Mouse (Mus musculus) forebrain, embryonic 13.5 days (tissue): ENCODE measurements at regions not wholly inside any gene's neighbourhood (a gene's known extent, or its start where the extent isn't known, plus 50 kb on each side); places are given as distances from the start of the nearest gene placed in this dataset.

Experiments used
- ATAC-seq: fragments of 200-750 bp; cut with Nextera tagmentation; 2 replicates; pipeline ENCODE4 v1.8.0; 2017
- H3K27ac ChIP-seq: fragments of 300-500 bp; sonication (generic); 2 replicates; pipeline ENCODE4 v1.5.1; 2015; ENCODE audit warnings: inconsistent platforms, mild to moderate bottlenecking, moderate library complexity
- H3K27me3 ChIP-seq: fragments of 300-500 bp; sonication (generic); 2 replicates; pipeline ENCODE4 v1.6.1; 2015; ENCODE audit warnings: mild to moderate bottlenecking, inconsistent platforms
- H3K36me3 ChIP-seq: fragments of 300-500 bp; sonication (generic); 2 replicates; pipeline ENCODE4 v1.6.1; 2015; ENCODE audit warnings: mild to moderate bottlenecking, inconsistent platforms; ENCODE audit not compliant: poor library complexity, severe bottlenecking
- H3K4me1 ChIP-seq: fragments of 300-500 bp; sonication (generic); 2 replicates; pipeline ENCODE4 v1.6.1; 2015; ENCODE audit warnings: inconsistent platforms
- H3K4me2 ChIP-seq: fragments of 300-500 bp; sonication (generic); 2 replicates; pipeline ENCODE4 v1.6.1; 2015; ENCODE audit warnings: inconsistent platforms, mild to moderate bottlenecking, moderate library complexity
- H3K4me3 ChIP-seq: fragments of 300-500 bp; sonication (generic); 2 replicates; pipeline ENCODE4 v1.5.1; 2015; ENCODE audit warnings: mild to moderate bottlenecking, inconsistent platforms
- H3K9ac ChIP-seq: fragments of 300-500 bp; sonication (generic); 2 replicates; pipeline ENCODE4 v1.6.1; 2015; ENCODE audit warnings: mild to moderate bottlenecking, inconsistent platforms
- H3K9me3 ChIP-seq: fragments of 300-500 bp; sonication (generic); replicated peaks from 2 replicates; pipeline ENCODE4 v1.6.1; 2016; ENCODE audit warnings: inconsistent platforms
- WGBS: fragments of 180-500 bp; shearing (Covaris S2); methylation state at CpG from one replicate; pipeline ENCODE4 v1.1.7; 2015; 5-methylcytosine and 5-hydroxymethylcytosine counted together

DNA sequence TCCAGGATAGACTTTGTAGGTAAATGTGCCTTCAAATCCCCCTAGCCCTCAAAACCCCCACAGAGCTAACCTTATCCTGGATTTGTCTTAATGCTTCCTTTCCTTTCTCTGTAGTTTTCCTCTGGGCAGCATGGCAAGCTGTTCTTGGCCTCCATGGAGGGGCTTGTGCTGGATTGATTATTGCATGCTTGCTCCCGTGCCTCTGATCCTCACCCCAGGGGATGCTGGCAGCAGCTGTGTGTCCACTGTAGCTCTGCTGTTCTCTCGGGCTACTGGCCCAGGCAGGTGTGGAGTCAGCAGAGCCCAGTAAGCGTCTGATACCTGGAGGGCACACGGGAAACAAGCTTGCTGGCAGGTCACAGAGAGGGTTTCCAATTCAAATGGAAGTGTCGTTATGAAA is 68.2 kb upstream of the Gm11983 start:
- no peak overlapping the region for H3K9ac ChIP-seq
- H3K4me2 ChIP-seq, result no peak overlapping the region
- H3K36me3 ChIP-seq, result no peaks in the 10 kb centered on the region
- H3K9me3 ChIP-seq, result no peaks in the 10 kb centered on the region
- WGBS, result 44% methylated on average over 5 of the region's 5 CpGs
- no peak overlapping the region for H3K27ac ChIP-seq
- H3K4me1 ChIP-seq, result peaks cover 7% of the 10 kb centered on the region
- H3K27me3 ChIP-seq, result no peaks in the 10 kb centered on the region
- no peak for ATAC-seq
- no peak overlapping the region for H3K4me3 ChIP-seq

DNA sequence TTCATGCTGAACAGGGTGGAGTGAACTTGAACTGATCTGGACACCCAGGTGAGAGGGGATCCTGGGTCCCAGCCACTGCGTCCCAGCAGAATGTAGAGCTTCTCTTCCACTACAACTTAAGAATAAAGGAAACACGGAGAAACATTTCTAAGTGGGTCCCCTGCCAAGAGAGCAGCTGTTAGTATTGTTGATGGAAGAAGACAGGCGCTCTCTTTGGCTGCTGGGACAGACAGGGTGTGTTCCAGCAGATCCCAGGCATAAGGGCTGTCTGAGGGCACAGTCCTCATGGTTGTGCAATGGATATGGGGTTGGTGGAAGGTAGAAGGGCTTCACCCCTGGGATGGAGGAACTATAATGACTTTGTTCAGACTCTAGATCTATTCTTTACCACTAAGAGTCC is 65.5 kb upstream of the Gm11983 start:
- Histone ChIP-seq H3K27ac (no peak overlapping the region), H3K4me2 (no peak overlapping the region), H3K9ac (no peak overlapping the region), H3K4me3 (no peak overlapping the region), H3K36me3 (no peaks in the 10 kb centered on the region), H3K4me1 (peaks cover 16% of the 10 kb centered on the region), H3K9me3 (no peaks in the 10 kb centered on the region), H3K27me3 (no peaks in the 10 kb centered on the region)
- WGBS, result 80% methylated on average over 3 of the region's 3 CpGs
- no peak for ATAC-seq

DNA sequence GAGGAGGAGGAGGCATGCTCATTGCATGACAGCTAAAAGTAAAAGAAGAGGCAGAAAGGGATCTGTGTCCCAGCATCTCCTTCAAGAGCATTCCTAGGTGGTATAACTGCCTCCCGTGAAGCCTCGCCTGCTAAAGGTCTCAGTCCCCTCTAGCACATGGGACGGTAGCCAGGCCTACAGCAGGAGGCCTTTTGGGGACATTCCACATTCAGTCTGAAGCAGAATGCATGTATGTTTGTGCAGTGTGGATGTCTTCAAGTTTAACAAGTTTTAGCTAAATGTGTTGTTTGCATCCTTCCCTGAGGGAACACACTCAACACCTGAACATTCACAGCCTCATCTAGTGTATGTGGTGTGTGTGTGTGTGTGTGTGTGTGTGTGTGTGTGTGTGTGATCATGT is 64.8 kb upstream of the Gm11983 start:
- no peak for ATAC-seq
- no peak overlapping the region for H3K4me2 ChIP-seq
- H3K9ac ChIP-seq, result no peak overlapping the region
- no peaks in the 10 kb centered on the region for H3K27me3 ChIP-seq
- H3K27ac ChIP-seq, result no peak overlapping the region
- WGBS, result 76% methylated on average over 3 of the region's 3 CpGs
- H3K9me3 ChIP-seq, result no peaks in the 10 kb centered on the region
- no peak overlapping the region for H3K4me3 ChIP-seq
- peaks cover 16% of the 10 kb centered on the region for H3K4me1 ChIP-seq
- no peaks in the 10 kb centered on the region for H3K36me3 ChIP-seq

DNA sequence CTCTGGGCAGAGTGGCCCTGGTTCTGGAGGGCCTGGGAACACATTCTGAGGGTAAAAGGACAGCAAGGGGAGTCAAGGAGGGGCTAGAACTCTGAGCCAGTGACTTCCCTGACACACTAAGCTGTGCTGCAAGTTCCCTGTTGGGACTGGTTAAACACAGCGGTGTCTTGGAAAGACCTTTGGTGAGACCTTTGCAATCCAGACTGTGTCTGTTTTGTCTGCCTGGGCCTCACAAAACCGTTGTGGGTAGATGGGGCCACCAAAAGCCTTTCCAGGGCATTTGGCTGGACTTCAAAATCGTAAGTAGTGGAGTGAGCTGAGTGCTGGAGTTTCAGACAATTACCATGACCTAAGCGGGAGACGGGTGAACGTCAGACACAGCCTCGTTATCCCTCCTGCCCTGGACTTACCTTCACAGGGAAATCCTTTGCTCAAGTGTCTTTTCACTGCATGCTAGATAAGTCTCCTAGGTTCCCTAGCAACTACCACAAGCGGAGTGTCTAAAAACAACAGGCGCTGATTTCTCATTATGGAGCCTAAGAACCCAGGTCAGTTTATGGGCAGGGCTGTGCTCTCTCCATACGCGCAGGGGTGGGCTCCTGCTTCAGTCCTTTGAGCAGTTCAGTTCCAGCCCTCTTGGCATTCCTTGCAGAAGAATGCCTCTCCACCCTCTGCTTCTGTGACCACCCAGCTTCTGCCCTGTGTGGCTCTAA is 63.5 kb upstream of the Gm11983 start:
- Histone ChIP-seq H3K27me3 (no peaks in the 10 kb centered on the region), H3K36me3 (no peaks in the 10 kb centered on the region), H3K4me2 (peak overlapping the region; percentile 12; the same call in 1 of the 2 replicates), H3K4me1 (peaks cover 16% of the 10 kb centered on the region), H3K27ac (peak overlapping the region; percentile 31; the same call in 1 of the 2 replicates), H3K4me3 (no peak overlapping the region), H3K9me3 (no peaks in the 10 kb centered on the region), H3K9ac (0 out of 2 replicates have a peak overlapping the region, but pooled peaks have one; percentile 8)
- ATAC-seq, result peak; percentile 40
- WGBS, result 17% methylated on average over 11 of the region's 11 CpGs

DNA sequence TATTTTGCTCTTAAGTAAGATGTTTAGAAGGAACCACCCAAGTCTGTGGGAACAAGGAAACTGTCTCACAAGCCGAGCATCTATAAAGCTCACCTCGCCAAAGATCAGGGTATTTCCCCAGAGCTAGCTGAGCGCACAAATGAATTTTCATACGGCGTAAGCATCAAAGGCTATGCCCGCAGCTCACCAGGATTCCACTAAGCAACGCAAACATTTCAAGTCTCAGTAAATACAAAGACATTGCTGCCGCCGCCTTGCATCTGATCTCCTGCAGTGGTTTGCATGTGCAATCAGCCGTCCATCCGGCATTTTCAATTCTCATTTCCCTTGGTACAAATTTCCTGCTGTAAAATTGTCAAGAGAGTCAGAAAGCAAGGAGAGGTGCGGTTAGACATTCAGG is 62.9 kb upstream of the Gm11983 start:
- Histone ChIP-seq H3K9ac (0 out of 2 replicates have a peak overlapping the region, but pooled peaks have one; percentile 8), H3K4me3 (no peak overlapping the region), H3K4me2 (peak overlapping the region; percentile 12; the same call in 1 of the 2 replicates), H3K27ac (0 out of 2 replicates have a peak overlapping the region, but pooled peaks have one; percentile 31), H3K9me3 (no peaks in the 10 kb centered on the region), H3K4me1 (peaks cover 16% of the 10 kb centered on the region), H3K36me3 (no peaks in the 10 kb centered on the region), H3K27me3 (no peaks in the 10 kb centered on the region)
- ATAC-seq, result no peak
- 13% methylated on average over 12 of the region's 12 CpGs for WGBS

DNA sequence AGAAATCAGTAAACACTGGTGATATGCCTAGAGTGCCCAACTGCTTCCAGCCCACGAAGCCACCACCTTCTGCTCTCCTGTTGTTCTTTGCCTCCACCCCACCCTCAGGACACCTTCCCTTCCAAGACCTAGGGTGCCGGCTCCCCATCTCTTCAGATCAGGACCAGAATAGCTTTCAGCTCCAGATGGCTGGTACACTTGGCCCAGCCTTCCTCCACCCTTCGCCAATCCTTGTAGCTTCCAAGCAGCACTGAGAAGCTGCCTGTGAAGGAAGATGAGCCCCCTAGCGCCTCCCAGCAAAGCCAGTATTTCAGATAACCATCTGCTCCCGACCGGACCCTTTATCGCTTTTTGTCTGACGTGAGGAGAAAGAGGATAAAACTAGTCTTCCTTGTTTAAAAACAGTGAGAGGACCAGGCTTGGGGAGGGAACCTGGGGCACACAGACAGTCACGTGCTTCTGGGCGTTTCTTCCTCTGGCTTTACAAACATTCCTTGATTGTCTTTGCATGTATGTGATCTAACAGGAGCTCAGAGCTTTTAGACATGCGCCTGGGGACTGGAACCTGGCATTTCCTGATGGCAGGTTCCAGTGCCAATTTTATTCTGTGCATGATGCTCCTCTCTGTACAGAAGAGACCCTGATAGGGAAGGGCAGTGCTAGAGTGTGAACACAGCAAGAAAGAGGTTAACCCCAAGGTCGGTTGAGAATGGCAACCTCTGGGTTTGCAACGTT is 62.0 kb upstream of the Gm11983 start:
- H3K4me2 ChIP-seq, result no peak overlapping the region
- peaks cover 24% of the 10 kb centered on the region for H3K4me1 ChIP-seq
- no peak overlapping the region for H3K4me3 ChIP-seq
- H3K9ac ChIP-seq, result no peak overlapping the region
- H3K27me3 ChIP-seq, result no peaks in the 10 kb centered on the region
- peak; percentile 39; the same call in 1 of the 2 replicates for ATAC-seq
- no peaks in the 10 kb centered on the region for H3K9me3 ChIP-seq
- no peaks in the 10 kb centered on the region for H3K36me3 ChIP-seq
- 81% methylated on average over 13 of the region's 13 CpGs for WGBS
- no peak overlapping the region for H3K27ac ChIP-seq

DNA sequence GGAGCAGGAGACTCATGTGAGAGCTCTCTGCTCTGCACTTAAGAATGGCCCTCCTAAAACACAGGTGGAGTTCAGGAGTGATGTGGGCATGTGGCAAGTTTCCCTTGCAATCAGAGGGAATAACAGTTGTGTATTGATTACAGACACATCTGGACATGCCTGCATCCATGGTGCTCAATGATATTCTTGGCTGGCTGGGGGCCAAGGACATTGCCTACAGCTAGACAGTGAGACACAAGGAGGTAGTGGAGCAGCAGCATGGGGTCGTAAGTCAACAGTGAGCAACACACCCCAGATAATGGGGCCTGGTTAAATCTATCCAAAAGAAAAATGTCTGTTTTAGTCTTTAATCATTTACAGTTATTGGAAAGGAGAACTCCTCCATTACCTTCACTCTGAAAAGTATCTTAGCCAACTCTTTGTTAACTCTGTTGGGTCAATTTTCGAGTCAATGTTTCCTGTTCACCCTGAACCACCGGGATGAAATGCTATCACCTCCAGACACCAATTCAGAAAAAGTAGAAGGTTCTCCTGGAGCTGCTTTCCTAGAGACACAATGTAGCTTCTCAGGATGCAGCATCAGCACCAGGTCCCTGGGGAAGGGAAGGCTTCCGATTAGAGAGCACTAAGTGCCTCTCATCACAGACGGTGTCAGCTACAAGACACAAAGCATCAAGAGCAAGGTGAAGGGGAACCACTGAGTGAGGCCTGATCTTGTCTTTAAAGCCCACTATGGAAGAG is 61.1 kb upstream of the Gm11983 start:
- H3K4me1 ChIP-seq, result peaks cover 24% of the 10 kb centered on the region
- H3K27me3 ChIP-seq, result no peaks in the 10 kb centered on the region
- ATAC-seq, result no peak
- no peak overlapping the region for H3K27ac ChIP-seq
- no peak overlapping the region for H3K4me3 ChIP-seq
- no peak overlapping the region for H3K9ac ChIP-seq
- no peaks in the 10 kb centered on the region for H3K9me3 ChIP-seq
- no peak overlapping the region for H3K4me2 ChIP-seq
- WGBS, result 88% methylated on average over 5 of the region's 5 CpGs
- no peaks in the 10 kb centered on the region for H3K36me3 ChIP-seq

DNA sequence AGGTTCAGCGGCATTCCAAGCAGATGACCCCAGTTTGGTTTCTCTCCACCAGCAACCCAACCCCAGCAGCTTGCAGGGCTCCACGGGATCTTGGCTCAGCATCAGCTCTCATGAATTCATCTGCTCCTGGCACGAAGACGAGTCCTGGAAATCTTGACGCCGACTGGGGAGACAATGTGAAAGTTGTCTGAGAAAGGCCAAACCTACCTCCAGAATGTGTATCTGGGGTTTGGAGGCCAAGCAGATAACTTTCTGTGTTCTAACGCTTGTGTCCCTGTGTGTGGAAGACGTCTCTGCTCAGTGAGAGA is 58.3 kb upstream of the Gm11983 start:
- Histone ChIP-seq H3K27me3 (no peaks in the 10 kb centered on the region), H3K4me1 (peaks cover 18% of the 10 kb centered on the region), H3K9me3 (no peaks in the 10 kb centered on the region), H3K9ac (no peak overlapping the region), H3K36me3 (no peaks in the 10 kb centered on the region), H3K4me3 (no peak overlapping the region), H3K4me2 (no peak overlapping the region), H3K27ac (no peak overlapping the region)
- ATAC-seq, result no peak
- WGBS, result 64% methylated on average over 8 of the region's 8 CpGs

DNA sequence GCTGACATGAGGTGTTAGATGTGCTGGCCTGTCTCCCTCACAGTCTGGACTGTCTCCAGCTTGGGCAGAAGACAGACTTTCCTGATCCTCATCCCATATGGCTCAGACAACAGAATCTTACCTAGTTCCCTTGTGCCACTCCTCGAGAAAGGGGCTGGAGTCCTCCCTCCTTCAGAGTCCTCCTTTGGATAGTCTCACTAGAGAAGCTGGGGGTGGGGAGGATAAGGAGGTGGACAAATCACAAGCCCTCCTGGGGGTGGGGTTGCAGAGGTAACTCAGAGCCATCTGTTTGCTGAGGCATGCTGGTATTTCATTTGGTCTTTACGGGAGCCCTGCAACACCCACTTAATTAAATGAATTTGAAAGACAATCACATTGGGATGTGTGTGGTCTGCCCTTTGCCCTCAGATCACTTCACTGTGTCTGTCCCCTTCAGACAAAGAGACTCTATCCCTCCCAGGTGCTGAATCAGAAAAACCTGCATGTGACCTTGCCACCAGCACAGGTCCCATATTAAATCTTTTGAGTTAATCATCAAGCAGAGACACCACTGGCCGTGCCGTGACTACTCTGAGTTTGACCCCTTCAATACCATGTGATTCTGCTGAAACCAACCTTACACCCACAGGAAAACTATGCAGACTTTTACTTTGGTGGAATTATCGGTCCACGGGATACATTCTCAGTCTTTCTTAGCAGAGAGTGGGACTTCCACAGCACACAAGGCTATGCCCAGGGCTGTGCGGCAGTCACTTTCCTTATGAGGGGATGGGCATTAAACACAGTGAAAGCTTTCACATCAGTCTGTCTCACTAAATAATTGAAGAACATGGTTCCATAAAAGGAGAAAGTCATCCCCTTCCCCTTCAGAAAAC is 57.7 kb upstream of the Gm11983 start:
- Histone ChIP-seq H3K4me3 (no peak overlapping the region), H3K9me3 (no peaks in the 10 kb centered on the region), H3K9ac (no peak overlapping the region), H3K4me2 (no peak overlapping the region), H3K4me1 (peaks cover 13% of the 10 kb centered on the region; the same call in 1 of the 2 replicates), H3K27ac (no peak overlapping the region), H3K36me3 (no peaks in the 10 kb centered on the region), H3K27me3 (no peaks in the 10 kb centered on the region)
- no peak for ATAC-seq
- WGBS, result 36% methylated on average over 7 of the region's 7 CpGs

DNA sequence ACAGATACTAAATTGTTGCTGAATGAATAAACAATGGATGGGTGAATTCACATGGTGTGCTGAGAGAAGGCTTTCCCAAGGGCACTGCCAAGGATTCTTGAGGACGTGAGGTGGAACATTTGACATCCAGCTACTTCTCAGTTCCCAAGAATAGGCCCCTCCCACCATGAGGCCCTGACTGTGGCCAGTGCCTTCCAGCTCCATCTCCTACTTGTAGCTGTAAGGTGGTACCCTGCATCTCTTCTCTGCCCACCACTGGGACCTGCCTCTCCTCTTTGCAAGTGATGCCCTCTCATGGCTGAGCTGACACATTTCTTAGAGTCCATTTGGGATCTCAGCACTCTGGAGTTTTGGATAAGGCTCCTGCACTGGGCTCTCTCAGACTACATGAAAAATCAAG is 56.3 kb upstream of the Gm11983 start:
- H3K9me3 ChIP-seq, result no peaks in the 10 kb centered on the region
- H3K4me1 ChIP-seq, result 0 out of 2 replicates have a peak, but pooled peaks cover 10% of the 10 kb centered on the region
- H3K27ac ChIP-seq, result no peak overlapping the region
- H3K4me3 ChIP-seq, result no peak overlapping the region
- no peak for ATAC-seq
- H3K4me2 ChIP-seq, result no peak overlapping the region
- no peak overlapping the region for H3K9ac ChIP-seq
- H3K27me3 ChIP-seq, result no peaks in the 10 kb centered on the region
- H3K36me3 ChIP-seq, result no peaks in the 10 kb centered on the region
- 71% methylated on average over 1 of the region's 1 CpGs for WGBS

DNA sequence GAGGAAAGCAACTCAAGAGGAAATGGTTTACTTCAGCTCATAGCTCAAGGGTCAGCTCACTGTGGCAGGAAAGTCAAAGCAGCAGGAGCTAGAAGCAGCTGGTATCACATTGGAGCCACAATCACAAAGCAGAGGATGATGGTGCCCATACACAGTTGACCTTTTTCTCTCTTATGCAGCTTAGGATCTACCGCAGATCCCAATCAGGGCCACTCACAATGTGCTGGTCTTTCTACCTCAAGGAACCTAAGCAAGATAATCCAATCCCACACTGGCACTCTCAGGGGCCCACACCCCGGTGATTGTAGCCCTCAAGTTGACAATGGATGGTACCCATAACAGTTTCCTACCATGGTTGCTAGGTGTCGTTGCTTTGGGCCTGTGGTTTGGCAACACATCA is 55.6 kb upstream of the Gm11983 start:
- no peak overlapping the region for H3K27ac ChIP-seq
- no peak overlapping the region for H3K9ac ChIP-seq
- H3K36me3 ChIP-seq, result no peaks in the 10 kb centered on the region
- H3K27me3 ChIP-seq, result no peaks in the 10 kb centered on the region
- no peak overlapping the region for H3K4me2 ChIP-seq
- 0 out of 2 replicates have a peak, but pooled peaks cover 10% of the 10 kb centered on the region for H3K4me1 ChIP-seq
- no peaks in the 10 kb centered on the region for H3K9me3 ChIP-seq
- no peak for ATAC-seq
- H3K4me3 ChIP-seq, result no peak overlapping the region
- 94% methylated on average over 3 of the region's 3 CpGs for WGBS
